Mouse (Mus musculus): Measurements from ENCODE around the gene Sigmar1. TPM values are rescaled to one million over a fixed set of nuclear protein-coding genes. Genes with fewer than 3 reads are reported as not detected.

Sigmar1 gene
- total RNA-seq, 4 experiments from 2014 or later, result 20.9 to 23.8 (median 21.7) TPM

GRCm38 (mm10) chr4:41757321-41757720 lies 1.4 kb upstream of the Sigmar1 start:
- no peak for DNase-seq (ENCODE audit: low spot score)

DNA sequence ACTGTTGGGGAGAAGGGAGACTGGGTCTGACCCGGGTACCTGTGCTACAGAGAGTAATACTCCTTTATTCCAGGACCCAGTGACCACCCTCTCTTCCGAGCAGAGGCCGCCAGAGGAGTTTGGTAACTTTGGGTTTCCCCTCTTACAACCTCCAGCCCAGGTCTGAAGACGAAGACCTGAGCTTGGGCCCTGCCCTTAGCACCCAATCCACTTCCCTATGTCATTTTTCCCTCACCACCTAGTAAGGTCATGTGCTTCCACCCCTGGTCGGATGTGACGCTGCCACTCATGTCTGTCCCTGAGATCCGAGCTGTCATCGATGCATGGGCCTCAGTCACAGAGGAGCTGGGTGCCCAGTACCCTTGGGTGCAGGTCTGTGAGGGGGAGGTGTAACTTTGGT lies 483 bp upstream of the Sigmar1 start:
- DNase-seq (ENCODE audit: low spot score), result no peak

DNA sequence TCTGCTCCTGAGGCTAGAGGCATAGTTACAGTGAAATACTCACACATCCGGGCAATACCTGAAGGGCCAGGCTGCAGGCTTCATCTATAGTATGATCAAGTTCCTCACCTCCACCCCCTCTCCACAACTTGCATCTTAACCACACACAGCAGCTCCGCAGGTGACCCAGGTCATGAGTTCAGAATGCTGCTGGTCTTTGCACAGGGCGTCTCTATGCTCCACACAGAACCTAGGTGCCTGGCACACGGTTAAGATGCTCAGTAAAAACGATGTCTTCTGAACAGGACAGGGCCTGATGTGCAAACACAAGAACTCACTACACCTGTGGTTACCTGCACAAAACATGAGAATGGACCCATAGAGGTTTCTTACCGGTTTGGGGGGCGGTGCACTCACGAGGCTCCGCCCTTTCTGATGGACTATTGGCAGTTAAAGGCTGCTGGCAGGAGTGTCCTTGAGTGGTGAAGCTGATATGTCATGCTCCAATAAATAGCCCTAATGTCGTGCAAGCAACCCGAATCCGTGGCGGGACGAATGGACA lies 1.1 kb downstream of the Sigmar1 start, which contains the start of gene Galt:
Gene Galt, plus strand, starts transcription at position 432 of the 541 bp plus-strand sequence.
- no peak for DNase-seq (ENCODE audit: low spot score)

- no peak for DNase-seq (ENCODE audit: low spot score)
Measured at GRCm38 (mm10) chr4:41745021-41745420, 10.9 kb downstream of the Sigmar1 start.

DNA sequence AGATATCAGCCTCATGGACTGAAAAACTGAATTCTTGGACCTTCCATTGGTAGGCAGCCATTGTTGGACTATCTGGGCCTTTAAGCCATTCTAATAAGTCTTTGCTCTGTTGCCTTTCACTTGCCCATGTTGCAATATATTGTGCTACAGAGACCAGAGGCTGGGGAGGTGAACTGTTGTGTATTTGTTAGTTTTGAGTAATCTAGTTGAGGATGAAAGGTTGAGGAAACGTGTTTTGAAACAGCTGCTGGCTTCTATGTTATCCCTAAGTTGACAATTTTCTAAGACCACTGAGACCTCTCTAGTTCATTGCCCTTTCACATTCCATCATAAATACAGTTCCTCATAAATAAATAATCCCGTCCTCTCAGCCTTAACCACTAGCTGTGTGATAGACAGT lies 11.8 kb downstream of the Sigmar1 start:
- DNase-seq (ENCODE audit: low spot score), result no peak

DNA sequence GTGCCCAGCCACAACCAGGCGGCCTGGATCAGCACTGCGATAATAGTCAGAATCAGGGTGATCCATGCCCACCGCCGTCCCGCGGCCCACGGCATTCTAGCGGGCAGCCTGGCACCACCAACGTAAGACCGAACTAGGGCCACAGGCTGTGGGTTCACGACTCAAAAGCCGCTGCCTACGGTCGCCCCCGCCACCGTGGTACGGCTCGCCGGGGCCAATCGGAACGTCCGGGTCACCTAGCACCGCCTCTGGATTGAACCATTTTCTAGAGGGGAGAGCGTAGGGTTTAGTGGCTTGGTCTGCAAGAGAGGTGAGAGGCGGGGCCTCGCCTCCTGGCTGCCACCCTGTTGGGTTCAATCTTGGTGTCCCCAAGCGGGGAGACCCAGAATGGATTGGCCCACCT lies 14.8 kb downstream of the Sigmar1 start:
- peak; percentile 95 for DNase-seq (ENCODE audit: low spot score)

DNA sequence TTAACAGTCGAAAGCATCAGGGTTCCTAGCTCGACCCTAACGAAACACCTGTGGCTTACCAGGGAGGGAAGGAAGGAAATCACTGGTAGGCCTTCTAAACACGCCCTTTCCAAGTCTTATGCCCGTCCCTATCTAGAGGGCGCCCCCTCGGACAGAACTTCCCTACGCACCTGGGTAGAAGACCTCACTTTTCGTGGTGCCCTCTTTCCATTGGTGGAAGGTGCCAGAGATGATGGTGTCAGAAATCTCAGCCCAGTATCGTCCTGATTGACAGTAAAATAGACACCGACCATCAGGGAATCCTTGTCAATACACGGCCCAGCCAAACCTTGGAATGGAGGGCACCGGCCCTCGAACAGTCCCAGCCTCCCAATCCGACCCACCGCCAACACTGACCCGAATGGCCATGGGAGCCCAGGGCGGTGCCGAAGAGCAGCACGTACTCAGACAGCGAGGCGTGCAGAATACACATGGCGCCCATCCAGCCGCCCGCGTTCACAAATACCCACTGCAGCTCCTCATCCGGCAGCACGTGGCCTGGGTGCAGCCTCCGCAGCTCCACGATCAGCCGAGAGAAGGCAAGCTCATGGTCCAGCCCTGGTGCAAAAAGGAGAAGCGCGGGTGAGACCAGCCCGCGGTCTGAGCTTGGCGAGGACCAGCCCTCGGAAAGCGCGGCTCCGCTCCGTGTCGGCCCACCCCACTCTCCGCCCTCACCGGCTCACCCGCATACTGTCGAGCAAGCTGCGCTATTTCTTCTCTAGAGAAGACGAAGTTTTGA lies 15.4 kb downstream of the Sigmar1 start:
- DNase-seq (ENCODE audit: low spot score), result no peak

GRCm38 (mm10) chr4:41739260-41739659 lies 16.7 kb downstream of the Sigmar1 start:
- no peak for DNase-seq (ENCODE audit: low spot score)

GRCm38 (mm10) chr4:41738256-41738603 lies 17.7 kb downstream of the Sigmar1 start:
- DNase-seq (ENCODE audit: low spot score), result no peak

- peak; percentile 74 for DNase-seq (ENCODE audit: low spot score)
Measured at GRCm38 (mm10) chr4:41737602-41738255, 18.2 kb downstream of the Sigmar1 start.

DNA sequence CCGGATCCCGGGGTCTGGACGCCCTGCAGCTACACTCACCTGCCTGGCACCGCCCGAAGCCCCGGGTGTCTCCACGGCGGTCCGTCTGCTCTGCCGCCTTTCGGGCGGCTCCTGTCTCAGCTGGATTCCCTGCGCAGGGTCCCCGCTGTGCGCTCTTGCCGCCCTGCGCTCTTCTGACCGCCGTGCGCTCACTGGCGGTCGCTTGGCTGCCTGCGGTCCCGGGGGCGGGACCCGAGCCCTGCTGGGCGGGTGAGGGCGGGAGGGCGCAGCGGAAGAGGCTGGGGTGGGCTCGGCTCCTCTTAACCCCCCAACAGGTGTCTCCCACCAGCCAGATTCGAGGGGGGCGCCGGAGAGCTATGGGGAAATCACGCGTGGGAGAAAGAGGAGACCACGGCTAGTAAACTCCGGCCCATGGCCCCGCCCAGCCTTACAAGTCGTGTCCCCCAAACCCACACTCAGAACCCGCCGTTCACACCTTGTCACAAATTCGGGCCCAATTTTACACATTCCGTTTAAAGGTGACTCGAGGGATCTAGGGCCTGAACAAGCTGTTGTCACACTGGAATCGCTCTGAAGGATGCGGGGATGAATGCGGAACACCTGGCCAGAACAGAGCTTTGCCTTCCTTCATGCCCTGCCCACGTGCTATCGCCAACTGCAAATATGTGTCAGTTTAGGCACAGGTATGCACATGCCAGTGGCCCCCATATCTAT lies 24.7 kb downstream of the Sigmar1 start, which contains the start of gene Arid3c:
Gene Arid3c, minus strand, starts transcription at position 91 of the 714 bp plus-strand sequence.
- DNase-seq (ENCODE audit: low spot score), result no peak

DNA sequence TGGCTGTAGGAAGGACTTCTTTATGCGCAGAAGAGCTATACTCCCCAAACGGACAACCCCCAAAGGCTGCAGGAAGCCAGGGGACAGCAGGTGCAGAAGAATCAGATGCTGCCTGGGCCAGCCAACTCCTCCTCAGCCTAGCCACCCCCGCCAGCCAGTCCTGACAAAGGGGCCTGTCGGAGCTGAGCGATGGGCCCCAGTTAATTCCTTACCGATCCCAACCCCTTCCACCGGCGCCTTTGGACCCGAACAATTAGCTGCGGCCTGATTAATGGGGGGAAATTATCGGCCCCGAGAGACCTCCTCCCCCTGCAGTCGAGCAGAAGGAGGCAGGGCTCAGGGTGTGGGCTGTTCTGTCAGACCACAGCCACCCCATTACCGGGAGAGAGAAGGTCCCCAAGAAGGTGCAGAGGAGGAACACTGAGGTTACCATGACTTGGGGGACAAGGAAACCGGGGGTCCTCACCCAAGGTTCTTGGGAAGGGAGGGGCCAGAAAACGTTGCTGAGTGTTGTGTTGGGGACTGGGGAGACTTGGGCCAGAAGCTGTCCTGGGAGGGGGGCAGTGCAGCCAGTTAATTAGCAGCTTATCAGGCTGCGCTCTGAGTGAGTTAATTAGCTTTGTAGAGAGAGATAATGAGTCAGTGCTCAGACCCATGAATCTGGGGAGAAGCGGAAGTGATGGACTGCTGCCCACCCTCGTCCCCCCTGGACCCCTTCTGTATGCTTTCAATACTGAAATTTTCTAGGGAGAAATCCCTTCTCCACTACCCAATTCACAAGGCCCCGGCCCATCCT lies 28.9 kb downstream of the Sigmar1 start:
- no peak for DNase-seq (ENCODE audit: low spot score)

DNA sequence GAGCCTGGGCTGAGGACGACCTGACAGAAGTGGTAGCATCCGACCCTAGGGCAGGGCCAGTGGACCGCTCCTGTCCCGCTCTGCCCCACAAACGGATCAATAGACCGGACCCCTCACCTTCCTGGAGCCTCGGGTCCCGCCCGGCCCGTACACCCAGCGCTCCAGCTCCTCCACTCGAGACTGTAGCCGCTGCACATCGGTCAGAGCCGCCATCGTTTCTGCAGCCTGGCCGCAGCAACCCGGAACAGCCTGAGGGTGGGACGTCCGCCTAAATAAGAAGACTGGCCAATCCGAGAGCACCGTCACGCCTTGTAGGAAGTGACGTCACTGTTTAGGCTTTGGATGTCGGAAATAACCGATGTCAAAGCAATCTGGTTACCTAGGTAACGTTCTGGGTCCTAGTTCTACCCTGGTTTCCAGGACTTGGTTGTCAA lies 33.0 kb downstream of the Sigmar1 start, which contains the start of gene Dctn3:
Gene Dctn3, minus strand, starts transcription at position 253 of the 434 bp plus-strand sequence.
- DNase-seq (ENCODE audit: low spot score), result peak; percentile 94

- DNase-seq (ENCODE audit: low spot score), result no peak
Measured at GRCm38 (mm10) chr4:41716834-41717233, 39.1 kb downstream of the Sigmar1 start.

DNA sequence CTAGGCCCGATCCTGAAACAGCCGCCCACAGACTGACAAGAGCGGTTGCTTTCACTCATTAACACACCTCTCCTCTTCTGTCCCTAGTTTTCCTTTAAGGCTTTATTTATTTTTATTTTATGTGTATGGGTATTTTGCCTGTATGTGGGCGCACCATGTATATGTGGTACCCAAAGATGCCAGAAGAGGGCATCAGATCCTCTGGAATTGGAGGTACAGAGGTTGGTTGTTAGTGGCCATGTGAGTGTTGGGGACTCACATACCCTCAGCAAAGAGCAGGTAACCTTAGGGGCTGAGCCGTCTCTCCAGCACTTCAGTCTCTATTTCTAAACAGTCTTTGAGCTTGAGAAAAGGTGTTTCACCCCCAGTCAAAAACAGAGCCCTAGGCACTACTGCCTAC lies 40.4 kb downstream of the Sigmar1 start:
- DNase-seq (ENCODE audit: low spot score), result no peak

- DNase-seq (ENCODE audit: low spot score), result no peak
Measured at GRCm38 (mm10) chr4:41715082-41715481, 40.9 kb downstream of the Sigmar1 start.

DNA sequence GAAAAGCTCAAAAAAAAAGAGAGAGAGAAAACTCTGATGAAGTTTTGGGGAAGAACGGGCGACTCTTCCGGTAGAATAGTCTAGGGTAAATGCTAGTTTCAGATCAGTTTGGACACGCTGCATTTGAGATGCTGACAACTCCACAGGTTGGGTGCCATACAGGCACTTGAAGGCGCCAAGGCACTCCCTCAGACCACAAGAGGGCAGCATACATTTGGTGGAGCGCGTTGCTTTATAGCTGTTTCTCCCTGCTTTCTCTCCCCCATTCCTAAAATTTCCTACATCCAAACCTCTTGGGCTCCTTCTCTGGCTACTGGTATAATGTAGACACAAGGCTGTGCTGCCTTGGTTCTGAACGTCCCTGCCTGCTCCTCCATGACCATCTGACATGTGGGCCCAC lies 41.7 kb downstream of the Sigmar1 start:
- peak; percentile 67 for DNase-seq (ENCODE audit: low spot score)

DNA sequence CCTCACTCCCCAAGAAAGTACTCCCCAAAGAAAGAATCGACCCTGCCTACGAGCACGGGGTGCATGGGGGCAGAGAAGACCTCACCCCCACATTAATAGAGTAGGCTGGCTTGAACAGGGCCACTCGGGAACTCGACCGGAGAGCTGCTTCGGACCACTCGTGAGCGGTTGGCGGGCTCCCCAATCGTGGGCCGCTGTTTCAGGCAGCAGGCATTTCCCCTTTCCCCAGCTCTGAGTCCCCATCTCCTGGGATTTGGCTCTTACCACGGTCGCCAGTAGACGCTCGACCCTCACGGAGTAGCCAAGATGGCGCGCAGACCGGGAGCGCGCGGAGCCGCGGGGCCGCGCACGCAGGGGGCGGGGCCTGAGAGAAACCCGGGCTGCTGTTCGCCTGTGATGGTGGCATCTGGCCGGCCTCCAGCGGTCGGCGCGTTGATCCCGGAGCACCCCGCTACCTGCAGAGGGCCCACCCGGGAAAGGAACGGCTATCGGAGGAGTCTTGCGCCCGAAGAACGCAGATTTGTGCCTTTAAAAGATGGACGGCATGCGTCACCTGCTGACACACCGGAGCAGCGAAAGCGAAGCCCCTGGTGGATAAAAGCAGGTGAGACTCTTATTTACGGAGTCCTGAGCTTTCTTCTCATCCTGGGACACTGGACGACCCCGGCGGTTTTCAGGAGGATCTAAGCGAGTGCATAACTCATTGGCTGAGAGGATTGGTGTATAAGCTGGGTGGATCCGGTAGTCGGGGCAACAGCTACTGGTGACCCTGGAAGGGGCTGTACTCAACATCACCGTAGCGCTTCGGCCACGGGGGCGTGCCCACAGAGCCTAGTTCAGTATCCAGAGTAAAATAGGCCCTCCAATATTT lies 42.5 kb downstream of the Sigmar1 start, which contains the start of gene Rpp25l:
Gene Rpp25l, minus strand, starts transcription at position 338 of the 871 bp plus-strand sequence.
- peak; percentile 79 for DNase-seq (ENCODE audit: low spot score)

DNA sequence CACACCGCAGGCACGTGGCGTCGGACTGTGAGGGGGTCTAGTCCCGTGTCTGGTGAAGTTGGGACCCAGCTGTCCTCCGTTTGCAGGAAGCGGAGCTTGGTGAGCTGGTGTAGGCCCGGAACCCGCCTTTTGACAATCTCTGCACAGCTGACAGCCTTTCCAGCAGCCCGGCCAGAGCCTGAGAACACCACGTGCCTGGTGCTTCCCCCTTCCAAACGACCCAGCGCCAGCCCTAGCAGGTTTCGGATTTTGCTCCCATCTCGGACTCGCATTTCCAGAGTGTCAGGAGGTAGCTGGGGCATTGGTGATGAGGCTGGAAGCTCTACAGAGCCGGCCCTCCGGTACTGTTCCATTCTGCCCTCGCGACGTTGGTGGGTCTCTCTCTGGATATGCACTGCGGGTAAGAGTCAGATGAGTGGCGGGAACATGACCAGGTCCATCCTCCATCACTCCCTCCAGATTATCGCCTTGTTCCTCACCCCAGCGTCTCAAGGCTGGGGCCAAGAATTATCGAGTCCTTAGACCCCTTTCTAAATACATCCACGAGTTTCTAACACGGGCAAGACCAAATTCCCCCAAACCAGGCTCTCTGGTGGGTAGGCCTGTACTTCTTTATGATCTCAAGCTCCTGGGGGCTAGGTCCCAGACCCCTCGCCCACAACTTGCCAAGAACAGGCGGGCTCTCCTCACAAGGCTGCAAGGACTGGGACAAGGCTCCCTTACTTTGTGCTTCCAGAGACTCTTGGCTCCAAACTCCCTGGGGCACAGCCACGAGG lies 43.3 kb downstream of the Sigmar1 start:
- no peak for DNase-seq (ENCODE audit: low spot score)
